Mouse (Mus musculus) sigmoid colon, adult 10 weeks (tissue): Measurements from ENCODE around the gene Lmbr1. TPM values are rescaled to one million over a fixed set of nuclear protein-coding genes. Genes with fewer than 3 reads are reported as not detected.

ENCODE experiments used
- polyA plus RNA-seq: library from polyadenylated mRNA; stranded (reverse); fragments of 350-450 nt; fragmentation: Illumina TruSeq; extraction: RNeasy Lipid Tissue Mini Kit (QIAGEN cat#74804); gene quantifications from one replicate; pipeline ENCODE4 v1.2.3, GENCODE M21; 2014; ENCODE audit warnings: low read depth, low replicate concordance

Gene Lmbr1
- 23.2 TPM for polyA plus RNA-seq

GRCm38 (mm10) chr5:29378298-29379036 lies at the start of gene Lmbr1:
Gene Lmbr1 (minus strand): TSS chr5:29378390.

GRCm38 (mm10) chr5:29195570-29196263 lies 182.5 kb downstream of the Lmbr1 start, which contains the start of gene Rnf32:
Gene Rnf32 (plus strand): TSS chr5:29195992.

Other genes with a start within 250 kb of the Lmbr1 start
- 63.2 TPM for gene Rnf32, start 182.4 kb downstream of the Lmbr1 start, polyA plus RNA-seq
- gene Nom1, start 56.3 kb upstream of the Lmbr1 start, polyA plus RNA-seq, result 13.2 TPM
- 0.32 TPM for gene Mnx1, start 100.1 kb upstream of the Lmbr1 start, polyA plus RNA-seq
- gene Ube3c, start 190.9 kb upstream of the Lmbr1 start, polyA plus RNA-seq, result 48.6 TPM